Mouse (Mus musculus) gastrocnemius, adult 18-20 months (tissue): ENCODE measurements around the gene Myl4. TPM values are rescaled to one million over a fixed set of nuclear protein-coding genes. Genes with fewer than 3 reads are reported as not detected.
A peak's percentile ranks its signal among the peaks of the same experiment; 100 is the strongest.
"Not testable (repeated sequence)": the region's sequence is repeated elsewhere in the genome, so short reads cannot be mapped to it uniquely, and the experiment has no call there.

ENCODE experiments used
- DNase-seq: peaks from one replicate; pipeline ENCODE4 v3.0.0; 2021; ENCODE audit warnings: low spot score
- long read RNA-seq, 2 experiments: library from polyadenylated mRNA; stranded (forward); transcript quantifications; one replicate each; pipeline ENCODE4 v2.0.0; 2021
- total RNA-seq, 2 experiments: library from RNA; stranded (reverse); gene quantifications; 2 replicates each; pipeline ENCODE4 v1.2.3; 2021

Myl4 gene
- total RNA-seq: 1 to 10 TPM; 5.6 to 9.7 TPM
- long read RNA-seq, experiment 1, partial matches to known transcripts: 2 of 10 reads
- long read RNA-seq, experiment 1, other reads (novel, unspliced or antisense): 5 of 10 reads
- long read RNA-seq, experiment 2, partial matches to known transcripts: 13 of 20 reads
- long read RNA-seq, experiment 2, other reads (novel, unspliced or antisense): 2 of 20 reads

GRCm38 (mm10) chr11:104550406-104550974, at the start of gene Myl4, which contains the start of gene Cdc27:
Gene Myl4, plus strand, starts transcription at chr11:104550663.
Gene Cdc27, minus strand, starts transcription at chr11:104550620.
- DNase-seq: peak; percentile 100

GRCm38 (mm10) chr11:104508455-104508854, 42.0 kb upstream of the Myl4 start:
- no peak for DNase-seq

DNA sequence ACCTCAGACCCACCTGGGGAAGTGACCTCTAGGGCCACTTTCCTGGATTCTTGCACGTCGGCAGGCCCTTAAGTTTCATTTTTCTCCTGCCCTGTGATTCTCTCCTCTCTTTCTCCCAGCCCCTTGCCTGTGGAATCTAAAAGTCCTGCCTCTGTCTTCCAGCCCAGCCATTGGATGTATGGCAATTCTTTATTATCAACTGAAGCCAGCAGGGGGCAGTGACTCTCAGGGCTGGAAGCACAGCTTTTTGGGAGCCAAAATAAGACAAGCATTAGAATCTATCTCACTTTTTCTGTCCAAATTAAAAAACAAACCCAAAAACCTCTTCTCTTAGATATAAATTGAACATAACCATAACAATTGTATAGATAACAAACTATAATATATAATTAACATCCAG, 39.9 kb upstream of the Myl4 start:
- peak; percentile 9 for DNase-seq

GRCm38 (mm10) chr11:104512436-104512835, 38.0 kb upstream of the Myl4 start:
- DNase-seq: no peak

GRCm38 (mm10) chr11:104525935-104526334, 24.5 kb upstream of the Myl4 start:
- no peak for DNase-seq

DNA sequence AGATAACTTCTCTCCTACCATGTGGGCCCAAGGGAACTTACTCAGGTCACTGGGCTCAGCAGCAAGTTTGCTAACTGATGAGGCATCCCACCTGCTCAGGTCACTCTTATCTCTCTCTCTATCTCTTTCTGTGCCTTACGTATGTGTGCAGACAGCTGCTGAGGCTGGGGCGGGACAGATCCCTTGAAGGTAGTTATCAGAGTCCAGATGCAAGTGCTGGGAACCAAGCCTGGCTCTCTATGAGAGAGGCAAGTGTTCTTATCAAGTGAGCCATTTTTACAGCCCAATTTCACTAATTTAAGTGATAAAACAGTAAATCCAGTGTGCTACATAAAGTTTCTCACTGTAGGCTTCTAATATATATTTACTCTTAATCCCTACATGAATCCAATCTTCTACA, 13.6 kb upstream of the Myl4 start:
- no peak for DNase-seq

GRCm38 (mm10) chr11:104537945-104538555, 12.4 kb upstream of the Myl4 start:
- DNase-seq: no peak

GRCm38 (mm10) chr11:104539811-104540210, 10.7 kb upstream of the Myl4 start:
- DNase-seq: no peak

GRCm38 (mm10) chr11:104543337-104543736, 7.1 kb upstream of the Myl4 start:
- DNase-seq: not testable (repeated sequence)

DNA sequence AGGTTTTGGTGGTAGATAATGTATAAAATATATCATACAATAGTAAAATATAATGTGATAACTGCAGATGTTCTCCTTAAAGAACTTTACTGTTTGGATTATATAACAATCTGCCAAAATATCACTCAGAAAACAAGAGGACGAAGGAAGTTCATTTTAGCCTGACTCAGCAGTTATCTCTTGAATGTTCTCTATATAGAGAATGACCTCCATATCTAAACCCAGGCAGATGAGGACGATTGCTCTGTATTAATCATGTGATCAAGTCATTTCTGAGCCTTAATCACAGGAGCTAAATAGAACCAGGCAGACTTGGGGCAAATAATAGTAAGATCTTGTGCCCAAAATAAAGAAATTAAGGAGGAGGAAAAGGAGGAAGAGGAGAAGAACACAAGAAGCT, 6.0 kb upstream of the Myl4 start:
- DNase-seq: no peak

DNA sequence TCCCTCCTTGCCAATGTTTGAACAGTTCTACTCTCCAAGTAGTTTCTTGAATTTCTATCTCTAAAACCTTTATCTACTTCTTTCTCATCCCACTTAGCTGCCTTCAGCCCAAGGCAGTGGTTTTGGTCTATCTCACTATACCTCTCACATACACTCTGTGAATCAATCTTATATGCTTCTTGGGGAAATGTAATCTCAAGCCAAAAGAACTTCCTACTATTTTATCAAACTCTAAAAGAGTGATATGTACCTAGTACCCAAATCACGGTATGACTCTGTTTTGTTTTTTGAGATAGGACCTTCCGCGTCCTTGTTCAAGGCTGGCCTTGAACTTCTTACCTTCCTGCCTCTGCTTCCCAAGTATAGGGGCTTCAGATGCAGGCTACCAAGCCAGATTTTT, 3.0 kb upstream of the Myl4 start:
- DNase-seq: no peak

GRCm38 (mm10) chr11:104549438-104550405, 741 bp upstream of the Myl4 start:
- DNase-seq: peak; percentile 75

GRCm38 (mm10) chr11:104558065-104558464, 7.6 kb downstream of the Myl4 start:
- no peak for DNase-seq

GRCm38 (mm10) chr11:104558651-104559403, 8.4 kb downstream of the Myl4 start:
- no peak for DNase-seq

- peak; percentile 52 for DNase-seq
These were observed 10.5 kb downstream of the Myl4 start for GRCm38 (mm10) chr11:104560971-104561370.

- DNase-seq: no peak
These were observed 13.0 kb downstream of the Myl4 start for GRCm38 (mm10) chr11:104563496-104563895.

- no peak for DNase-seq
These were observed 14.7 kb downstream of the Myl4 start for GRCm38 (mm10) chr11:104565172-104565571.

- DNase-seq: no peak
These were observed 15.6 kb downstream of the Myl4 start for GRCm38 (mm10) chr11:104566097-104566496.

DNA sequence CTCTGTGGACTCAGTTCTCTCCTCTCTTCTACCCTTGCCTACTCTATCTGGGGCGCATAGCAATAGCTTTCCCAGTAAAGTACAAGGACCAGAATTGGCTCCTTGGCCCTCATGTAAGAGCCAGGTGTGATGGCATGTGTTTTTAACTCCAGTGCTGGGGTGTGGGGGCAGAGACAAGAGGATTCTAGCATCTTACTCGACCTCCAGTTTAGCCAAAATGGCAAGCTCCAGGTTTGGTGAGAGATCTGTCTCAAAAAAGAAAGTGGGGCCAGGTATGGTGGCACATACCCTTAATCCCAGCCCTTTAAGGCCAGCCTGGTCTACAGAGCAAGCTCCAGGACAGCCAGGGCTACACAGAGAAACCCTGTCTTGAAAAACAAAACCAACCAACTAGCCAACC, 16.3 kb downstream of the Myl4 start:
- DNase-seq: no peak

DNA sequence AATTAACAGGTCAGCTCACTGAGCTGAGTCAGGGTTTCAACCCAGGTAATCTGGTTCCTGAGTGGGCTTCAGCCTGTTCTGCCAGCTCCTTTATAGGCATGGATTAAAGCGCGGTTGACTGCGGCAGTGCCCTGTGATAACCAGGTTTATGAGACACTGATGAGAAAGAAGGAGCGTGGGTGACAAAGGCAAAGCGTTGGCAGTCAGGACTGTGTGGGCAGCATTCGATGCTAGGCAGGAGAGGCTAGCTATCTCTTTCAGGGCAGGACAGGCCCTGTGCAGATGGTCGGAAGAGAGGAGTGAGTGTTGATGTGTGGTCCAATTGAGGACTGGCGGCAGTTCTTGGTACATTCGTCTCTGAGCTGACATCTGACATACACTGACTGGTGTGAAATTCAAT, 17.3 kb downstream of the Myl4 start:
- no peak for DNase-seq

GRCm38 (mm10) chr11:104568326-104568725, 17.9 kb downstream of the Myl4 start:
- no peak for DNase-seq
